Mouse (Mus musculus): ENCODE measurements around the gene Pter.

GRCm38 (mm10) chr2:12938641-12939040 is 14.8 kb downstream of the Pter start:
- TF ChIP-seq CTCF (conservative IDR thresholded peaks at IDR 0.05; ENCODE audit: low read length) (no peak), NANOG (IDR thresholded peaks at IDR 0.05; ENCODE audit: borderline replicate concordance, low read length) (no peak), POU5F1 (IDR thresholded peaks at IDR 0.05; ENCODE audit: borderline replicate concordance, low read length) (no peak)
